Mouse (Mus musculus): Measurements from ENCODE around the gene Psg16.
A peak's percentile ranks its signal among the peaks of the same experiment; 100 is the strongest.

The Psg16 gene

DNA sequence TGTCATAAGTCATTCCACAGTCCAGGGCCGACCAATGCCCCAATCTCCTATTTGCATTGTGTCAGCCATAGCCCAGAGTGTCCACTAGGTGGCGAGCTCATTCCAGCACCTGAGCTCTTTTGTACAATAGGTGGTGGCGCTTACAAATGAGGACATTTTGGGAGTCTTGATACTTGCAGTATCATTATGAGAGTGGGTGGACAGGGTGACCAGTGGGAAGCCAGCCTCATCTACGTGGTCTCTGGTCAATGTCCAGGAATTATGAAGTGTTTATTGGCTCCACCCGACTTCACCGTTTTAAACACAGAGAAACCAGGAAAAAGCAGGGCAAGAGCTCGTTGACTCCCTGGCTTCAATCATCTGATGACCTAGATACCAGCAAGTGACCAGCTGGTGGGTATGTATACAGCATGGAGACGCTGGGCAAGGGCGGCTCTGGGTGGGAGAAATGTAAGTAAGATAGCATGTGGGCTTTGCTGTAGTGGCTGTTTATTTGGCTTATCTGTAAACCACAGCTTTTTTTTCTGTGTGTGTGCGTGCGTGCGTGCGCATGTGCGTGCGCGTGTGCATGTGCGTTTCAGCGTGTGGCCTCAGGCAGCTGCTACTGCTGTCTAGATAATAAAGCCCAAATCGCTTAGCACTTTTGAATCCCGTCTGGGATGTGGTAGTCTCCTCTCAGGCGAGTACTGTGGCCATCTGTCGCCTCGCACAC, at the start of gene Psg16:
Gene Psg16 (plus strand): TSS at position 137 of the 712 bp plus-strand sequence.
- peak; percentile 27 to 44 for DNase-seq (ENCODE audit: low read depth in 2 of 2, low spot score in 2 of 2)

DNA sequence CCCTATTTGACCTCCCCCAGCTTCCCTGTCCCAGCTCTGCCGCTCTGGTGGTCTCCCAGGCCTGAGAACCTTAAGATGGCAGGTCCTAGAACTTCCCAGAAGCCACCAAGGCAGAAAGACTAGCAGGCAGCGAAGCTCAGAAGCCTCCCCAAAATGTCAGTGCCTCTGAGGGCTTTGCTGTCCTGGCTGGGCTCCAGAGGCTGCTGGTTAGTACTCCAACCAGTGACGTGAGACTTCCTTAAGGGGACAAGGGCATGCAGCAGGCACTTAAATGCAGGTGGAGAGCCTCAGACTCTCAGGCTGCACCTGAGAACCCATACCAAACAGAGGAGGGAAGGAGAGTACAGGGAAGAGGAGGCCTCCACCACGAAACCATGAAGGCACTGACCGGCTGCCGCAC, 49.7 kb upstream of the Psg16 start:
- DNase-seq (ENCODE audit: low read depth in 2 of 2, low spot score in 2 of 2) = no peak

DNA sequence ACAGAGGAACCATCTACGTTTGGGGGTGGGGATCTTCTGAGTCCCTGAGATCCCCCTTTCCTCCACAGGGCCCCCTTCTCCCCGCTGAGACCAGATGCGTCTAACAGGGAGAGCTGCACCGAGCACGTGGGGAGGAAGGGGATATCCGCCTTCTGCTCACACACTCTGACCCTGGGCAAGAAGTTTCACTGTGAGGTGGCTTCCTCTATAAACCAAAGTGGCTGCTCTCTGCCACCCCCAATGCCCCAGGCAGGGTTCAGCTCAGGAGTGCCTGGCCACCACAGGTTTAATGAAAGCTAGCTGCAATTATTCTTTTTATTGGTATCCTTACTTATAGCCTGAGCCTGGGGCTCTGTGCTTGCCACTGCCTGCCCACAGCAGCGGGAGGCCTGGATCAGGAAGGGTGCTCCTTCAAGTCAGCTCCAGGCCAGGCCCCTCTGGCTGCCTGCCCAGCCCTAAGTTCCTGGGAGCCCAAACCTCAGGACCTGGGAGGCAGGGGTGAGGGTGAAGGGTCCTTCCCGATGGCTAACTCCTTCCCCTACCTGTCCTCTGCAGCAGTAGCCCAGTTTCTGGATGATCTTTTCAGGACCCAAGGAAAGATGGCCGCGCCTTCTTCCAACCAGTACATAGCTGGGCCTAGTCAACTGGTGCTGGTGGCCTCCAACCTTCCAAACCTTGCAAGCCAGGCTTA, 48.9 kb upstream of the Psg16 start:
- DNase-seq (ENCODE audit: low read depth in 2 of 2, low spot score in 2 of 2) = peak in 1 of 2 experiments; percentile 24

DNA sequence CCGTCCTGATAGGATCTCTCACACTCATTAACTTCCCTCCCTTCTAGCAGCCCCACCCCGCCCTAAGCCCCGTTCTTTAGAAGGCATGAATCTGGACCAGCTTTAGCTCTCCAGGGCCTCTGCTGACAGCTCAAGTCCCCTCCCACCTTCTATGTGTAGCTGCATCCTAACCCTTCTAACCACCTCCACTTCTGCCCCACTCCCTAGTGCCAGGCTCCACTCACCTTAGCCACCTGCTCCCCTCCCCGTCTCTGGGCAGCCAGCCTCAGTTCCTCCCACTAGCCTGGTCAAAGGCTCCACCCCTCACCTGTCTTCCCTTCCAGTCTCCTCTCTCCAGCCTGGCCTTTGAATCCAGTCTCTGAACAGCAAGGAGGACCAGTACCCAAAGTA, 48.3 kb upstream of the Psg16 start:
- no peak for DNase-seq (ENCODE audit: low read depth in 2 of 2, low spot score in 2 of 2)

DNA sequence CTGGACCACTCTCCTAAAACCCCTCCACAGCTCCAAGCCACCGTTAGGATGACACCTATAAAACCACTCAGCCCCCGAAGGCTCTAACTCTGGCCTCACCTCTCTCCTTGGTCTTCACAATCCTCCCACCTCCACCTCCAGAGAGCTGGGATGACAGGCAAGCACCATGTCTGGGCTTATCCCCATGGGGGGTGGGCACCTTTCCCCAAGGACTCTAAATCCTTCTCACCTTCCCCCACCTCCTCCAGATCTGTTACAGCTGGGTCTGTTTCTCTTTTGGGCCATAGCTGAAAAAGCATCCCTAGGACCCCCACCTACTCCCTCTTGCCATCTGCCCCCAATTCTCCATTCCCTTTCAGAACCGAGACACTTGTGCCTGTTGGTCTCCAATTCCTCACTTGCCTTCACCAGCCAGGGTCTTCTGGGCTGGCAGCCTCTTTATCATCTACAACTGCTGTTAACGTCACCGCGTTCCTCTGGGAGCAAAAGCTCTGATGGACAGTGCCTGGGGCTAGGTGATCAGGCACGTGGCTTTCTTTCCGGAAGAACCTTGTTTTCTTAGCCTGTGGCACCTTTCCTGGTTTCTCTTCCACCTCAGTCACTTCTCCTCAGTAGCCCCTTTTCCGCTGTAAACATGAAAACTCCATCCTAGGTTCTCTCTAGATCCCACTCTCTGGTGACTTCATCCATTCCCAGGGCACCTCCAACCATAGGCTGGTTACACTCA, 47.8 kb upstream of the Psg16 start:
- no peak for DNase-seq (ENCODE audit: low read depth in 2 of 2, low spot score in 2 of 2)

DNA sequence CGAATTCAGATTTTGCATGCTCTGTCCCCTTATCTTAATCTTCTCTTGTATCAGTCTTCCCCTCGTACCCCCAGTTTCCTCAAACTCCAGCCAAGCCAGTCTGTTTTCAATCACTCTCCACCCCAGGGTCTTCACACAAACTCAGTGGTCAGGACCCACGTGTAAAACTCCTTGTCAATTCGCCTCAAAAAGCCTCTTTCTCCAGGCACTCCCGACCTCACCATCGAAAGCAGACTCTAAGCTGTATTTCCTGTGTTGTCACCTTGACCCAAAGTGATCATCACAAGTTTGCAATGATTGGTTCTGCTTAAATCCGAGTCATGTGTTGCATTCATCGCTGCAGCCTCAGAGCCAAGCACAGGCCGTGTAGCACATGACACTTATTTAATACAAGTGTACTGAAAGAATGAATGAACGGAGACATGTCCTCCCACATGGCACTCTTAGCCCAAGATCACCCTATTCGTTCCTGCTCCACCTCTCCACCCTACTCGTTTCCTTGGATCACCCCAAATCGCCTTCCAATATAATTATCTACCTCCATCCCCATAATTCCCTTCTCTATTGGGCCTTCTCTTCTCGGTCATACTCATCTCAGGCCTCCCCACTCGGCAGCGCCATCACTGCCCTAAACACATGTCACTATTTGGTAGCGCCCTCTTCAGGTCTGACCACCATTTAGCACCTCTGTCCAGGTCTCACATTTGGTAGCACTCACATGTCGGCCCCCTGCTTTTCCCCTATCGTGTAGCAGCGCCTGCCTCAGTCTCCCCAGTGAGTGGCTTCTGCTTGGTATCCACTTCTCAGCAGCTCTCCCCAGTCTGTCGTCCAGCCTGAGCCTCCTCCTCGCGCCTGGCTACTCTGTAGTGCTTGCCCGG, 46.9 kb upstream of the Psg16 start:
- DNase-seq (ENCODE audit: low read depth in 2 of 2, low spot score in 2 of 2) = peak; percentile 12 to 32

DNA sequence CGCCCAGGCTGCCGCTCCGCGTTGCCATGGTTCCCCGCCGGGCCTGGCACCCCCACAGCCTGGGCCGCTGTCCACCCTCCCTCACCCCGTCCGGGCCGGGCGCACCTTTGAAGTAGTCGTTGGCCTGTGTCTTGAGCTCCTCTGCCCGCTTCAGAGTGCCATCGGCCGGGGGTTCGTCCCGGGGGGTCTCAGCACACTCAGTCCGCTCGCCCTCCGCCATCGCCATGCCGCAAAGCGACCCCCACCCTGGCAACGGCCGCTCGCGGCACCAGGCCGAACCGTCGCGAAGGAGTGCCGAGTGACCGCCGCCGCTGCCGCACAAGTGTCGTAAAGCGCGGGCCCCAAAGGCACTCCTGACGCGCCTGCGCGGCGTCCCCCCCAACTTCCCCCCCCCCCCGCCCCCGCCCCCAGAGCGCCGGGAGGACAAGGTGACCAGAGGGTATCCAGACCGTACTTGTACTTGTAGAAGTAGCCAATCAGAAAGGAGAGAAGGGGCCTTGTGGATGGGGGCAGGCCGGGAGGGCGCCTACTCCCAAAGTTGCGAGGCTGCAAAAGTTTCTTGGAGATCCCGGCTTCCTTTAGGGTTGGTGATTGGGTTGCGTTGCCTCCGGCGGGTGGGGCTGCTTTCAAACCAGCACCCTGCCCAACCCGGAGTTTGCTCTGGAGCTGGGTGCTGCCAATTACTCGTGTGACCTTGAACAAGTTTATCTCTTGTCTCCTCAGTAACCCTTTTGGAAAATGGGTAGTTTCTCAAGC, 46.1 kb upstream of the Psg16 start, which contains the start of gene Ppp5c:
Gene Ppp5c (minus strand): TSS at position 337 of the 756 bp plus-strand sequence.
- DNase-seq (ENCODE audit: low read depth in 2 of 2, low spot score in 2 of 2) = peak; percentile 41 to 43

DNA sequence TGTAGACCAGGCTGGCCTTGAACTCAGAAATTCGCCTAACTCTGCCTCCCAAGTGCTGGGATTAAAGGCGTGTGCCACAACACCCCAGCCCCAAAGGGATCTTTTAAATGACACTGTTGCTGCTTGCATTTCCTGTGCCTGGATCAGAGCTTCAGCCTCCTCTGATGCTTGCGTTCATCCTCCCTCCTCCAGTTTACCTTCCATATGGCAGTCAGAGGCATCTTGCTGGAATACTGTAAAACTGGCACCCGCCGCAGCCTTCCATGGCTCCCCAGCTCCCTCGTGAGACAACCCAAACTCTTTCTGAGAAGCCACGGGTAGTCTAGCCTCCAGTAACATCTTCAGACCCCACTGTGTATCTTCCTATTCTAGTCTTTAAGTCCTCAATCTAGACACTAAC, 44.9 kb upstream of the Psg16 start:
- DNase-seq (ENCODE audit: low read depth in 2 of 2, low spot score in 2 of 2) = no peak

DNA sequence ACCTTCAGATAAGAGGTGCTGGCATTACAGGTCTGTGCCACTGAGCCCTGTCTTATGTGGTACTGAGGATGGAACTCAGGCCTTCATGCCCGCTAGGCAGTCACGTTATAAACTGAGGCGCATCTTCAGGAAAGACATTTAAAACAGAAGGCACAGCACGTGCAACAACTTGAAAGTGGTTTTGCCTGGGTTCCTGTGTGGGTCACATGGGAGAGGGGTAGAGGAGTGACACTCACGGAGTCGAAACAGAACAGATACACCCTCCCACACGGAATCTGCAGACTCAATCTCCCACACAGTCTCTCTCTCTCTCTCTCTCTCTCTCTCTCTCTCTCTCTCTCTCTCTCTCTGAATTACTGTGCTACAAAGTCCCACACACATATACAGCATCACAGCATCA, 43.6 kb upstream of the Psg16 start:
- no peak for DNase-seq (ENCODE audit: low read depth in 2 of 2, low spot score in 2 of 2)

DNA sequence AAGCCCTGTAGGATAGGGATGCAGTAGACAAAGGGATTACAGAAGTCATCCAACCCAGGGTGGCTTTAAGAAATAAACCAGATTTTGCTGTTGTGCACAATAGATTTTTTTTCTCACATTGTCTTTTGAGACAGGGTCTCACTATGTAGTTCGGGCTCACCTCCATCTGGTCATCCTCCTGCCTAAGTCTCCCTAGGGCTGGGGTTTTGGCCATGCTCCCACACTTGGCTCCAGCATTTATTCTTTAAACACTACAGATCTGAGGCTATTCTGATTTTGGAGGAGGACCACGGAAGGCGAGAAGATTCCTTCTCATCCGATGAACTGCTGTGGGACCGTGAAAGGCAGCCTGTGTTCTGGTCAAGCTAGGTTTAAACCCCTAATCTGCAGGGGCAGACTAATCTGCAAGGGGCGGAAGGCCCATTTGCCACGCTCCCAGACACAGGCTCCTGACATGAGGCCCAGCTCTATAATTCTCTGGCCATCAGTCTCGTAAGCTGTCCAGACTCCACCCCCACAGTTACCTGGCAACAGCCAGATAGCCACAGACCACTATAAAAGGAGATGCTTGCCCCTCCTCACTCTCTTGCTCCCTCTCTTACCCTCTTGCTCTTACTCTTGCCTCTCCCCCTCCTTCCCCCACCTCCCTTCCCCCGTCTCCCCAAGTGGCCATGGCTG, 35.7 kb upstream of the Psg16 start:
- DNase-seq (ENCODE audit: low read depth in 2 of 2, low spot score in 2 of 2) = no peak

DNA sequence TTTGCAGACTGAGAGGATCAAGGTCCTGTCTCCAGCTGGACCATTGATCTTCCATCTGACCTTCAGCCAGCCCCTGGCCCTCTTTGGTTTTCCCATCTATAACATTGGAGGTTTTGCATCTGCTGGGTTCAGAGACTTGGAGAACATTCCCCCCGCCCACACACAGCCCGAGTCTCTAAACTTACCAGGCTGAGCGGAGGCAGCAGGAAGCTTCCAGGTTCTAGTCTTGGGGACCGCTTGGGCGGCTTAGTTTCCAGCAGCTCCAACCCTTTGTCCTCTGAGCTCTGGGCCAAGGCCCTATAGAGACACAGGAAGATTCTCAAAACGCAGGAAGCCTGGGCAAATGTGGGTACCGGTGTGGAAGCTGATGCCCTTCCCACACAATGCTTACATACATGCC, 34.5 kb upstream of the Psg16 start:
- DNase-seq (ENCODE audit: low read depth in 2 of 2, low spot score in 2 of 2) = no peak

DNA sequence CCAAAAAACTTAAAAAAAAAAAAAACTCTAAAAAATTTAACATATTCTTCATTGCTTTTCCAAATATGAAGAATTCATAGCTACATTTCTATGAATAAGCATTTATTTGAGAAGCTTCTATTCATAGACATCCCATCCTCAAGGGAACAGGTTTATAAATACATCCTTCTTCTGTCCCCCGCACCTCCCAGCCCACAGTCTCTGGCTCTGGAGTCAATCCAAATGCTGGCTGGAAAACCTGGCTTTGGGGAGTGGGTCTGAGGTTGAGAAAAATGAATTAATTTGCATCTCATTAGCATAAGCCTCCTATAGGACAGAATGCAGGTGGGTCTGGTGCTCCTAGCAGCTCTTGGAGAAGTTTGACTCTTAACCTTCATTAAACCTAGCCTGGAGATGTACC, 28.1 kb upstream of the Psg16 start:
- no peak for DNase-seq (ENCODE audit: low read depth in 2 of 2, low spot score in 2 of 2)

DNA sequence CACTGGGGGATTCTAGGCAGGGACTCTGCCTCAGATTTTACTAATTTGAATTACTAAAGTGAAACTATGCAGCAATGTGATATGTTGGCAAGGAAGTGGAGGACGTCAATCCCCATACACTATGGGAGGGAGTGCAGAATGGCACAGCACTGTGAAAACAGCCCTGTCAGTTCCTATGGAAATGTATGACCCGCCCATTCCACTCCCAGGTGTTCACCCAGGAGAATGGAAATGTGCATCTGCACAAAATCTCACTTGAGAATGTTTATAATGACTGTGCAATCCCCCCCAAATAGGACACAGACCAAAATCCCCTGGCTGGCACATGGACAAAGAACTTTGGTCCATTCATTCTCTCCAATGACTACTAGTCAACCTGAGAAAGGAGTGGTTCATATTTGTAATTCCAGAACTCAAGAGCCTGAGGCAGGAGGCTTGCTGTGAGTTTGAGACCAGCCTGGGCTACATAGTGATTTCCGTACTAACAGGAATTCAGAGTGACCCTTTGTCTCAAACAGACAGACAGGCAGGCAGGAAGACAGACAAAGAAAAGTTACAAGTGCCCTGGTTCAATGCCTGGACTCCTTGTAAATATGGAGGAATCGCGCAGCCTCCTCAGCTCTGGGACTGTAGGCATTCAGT, 26.7 kb upstream of the Psg16 start:
- no peak for DNase-seq (ENCODE audit: low read depth in 2 of 2, low spot score in 2 of 2)

DNA sequence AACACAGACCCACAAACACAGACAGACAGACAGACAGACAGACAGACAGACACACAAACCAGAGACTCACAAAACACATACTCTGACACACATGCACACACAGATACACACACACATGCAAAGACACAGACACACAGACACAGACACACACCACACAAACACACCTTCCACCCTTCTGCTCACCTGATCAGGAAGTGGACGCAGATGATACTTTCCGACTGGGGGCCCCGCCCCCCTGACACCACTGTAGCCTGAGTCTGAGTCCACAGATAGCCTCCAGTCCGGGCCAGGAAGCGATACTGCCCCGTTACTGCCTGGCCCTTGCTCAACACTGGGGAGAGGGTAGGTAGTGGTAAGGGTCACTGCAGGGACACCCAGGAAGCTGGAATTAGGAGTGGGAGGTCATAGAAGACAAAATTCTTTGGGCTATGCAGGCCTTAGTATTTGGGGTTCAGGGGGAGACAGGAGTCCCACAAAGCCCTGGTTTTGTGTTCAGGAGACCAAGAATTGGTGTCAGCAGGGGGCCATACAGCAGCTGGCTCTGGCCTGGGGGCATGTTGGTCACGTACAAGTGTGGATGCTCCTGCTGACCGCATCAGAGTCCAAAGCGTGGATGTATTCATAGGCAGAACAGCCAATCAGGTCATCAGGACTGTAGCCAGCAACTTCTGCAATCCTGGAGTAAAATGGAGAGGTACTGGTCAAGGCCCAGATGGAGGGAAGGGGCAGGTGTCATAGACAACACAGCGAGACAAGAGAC, 25.2 kb upstream of the Psg16 start:
- no peak for DNase-seq (ENCODE audit: low read depth in 2 of 2, low spot score in 2 of 2)

DNA sequence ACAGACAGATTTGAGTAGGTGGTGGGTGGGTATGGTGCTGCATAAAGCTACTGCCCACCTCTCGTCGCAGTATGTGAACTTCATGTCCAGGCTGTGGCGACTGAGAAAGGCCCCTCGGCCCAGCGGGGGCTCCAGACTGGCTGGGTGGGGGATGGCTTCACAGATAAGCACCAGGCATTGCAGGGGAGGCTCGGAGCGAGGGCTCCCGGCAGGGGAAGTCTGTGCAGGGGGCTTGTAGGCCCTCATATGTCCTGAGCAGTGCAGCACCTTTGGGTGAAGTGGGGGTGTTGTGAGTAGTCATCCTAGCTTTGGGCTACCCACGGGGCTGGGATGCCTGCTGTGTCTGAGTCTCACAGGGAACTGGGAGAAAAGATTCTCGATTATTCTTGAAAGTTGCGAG, 23.3 kb upstream of the Psg16 start:
- DNase-seq (ENCODE audit: low read depth in 2 of 2, low spot score in 2 of 2) = no peak

DNA sequence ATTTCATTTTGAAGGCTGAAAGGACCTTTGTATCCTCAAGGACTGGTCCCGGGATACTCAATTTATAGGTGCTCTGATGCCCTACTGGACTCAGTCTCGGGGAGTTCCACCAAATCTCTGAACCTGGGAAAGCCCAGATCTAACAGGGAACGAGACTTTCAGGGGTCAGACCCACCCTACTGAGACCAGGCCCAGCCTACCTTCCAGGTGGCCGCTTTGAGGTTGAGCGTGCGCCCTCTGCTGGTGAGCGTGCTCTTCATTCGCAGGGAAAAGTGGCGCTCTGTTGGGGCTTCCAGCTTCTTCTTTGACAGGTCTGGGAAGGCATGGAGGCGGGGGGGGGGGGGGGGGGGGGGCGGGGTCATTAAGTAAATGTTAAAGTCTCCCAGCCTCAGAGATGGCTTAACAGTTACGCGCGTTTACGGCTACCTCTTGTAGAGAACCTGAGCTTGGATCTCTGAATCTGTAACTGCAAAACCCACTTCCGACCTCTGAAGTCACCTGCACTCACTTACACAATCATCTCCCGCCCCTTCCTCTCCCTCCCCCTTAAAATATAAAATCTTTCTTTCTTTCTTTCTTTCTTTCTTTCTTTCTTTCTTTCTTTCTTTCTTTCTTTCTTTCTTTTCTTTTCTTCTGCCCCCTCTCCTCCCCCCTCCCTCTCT, 22.8 kb upstream of the Psg16 start:
- DNase-seq (ENCODE audit: low read depth in 2 of 2, low spot score in 2 of 2) = peak; percentile 28 to 43

DNA sequence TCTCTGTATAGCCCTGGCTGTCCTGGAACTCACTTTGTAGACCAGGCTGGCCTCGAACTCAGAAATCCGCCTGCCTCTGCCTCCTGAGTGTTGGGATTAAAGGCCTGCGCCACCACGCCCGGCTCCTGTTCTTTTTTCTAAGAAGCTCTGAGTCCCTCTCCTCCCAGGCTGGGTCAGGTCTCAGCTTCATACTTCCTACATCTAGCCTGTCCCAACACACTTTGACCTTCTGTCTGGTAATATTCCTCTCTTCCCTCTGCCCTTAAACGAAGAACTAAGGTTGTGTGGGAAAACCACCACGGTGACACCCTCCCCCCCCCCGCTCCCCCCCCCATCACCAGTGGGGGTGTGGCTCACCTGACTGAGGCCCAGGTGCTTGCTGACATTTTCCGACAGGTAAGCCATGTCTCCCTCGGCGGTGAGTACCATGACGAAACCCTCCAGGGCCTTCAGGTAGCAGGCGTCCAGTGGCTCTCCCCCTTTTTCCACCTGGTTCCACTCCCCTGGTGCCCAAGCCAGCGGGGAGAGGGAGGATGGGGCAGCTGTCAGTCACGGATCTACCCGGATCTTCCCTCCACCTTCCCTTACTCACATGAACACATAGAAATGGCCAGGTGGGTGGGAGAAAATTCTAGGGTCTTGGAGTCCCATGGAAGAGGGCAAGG, 19.4 kb upstream of the Psg16 start:
- no peak for DNase-seq (ENCODE audit: low read depth in 2 of 2, low spot score in 2 of 2)

Measured in CD8-positive naive resting alpha-beta T cell, adult 2 months (primary cell).